Mouse (Mus musculus): ENCODE measurements around the gene Acp7. TPM values are rescaled to one million over a fixed set of nuclear protein-coding genes. Genes with fewer than 3 reads are reported as not detected.
"Not testable (repeated sequence)": the region's sequence is repeated elsewhere in the genome, so short reads cannot be mapped to it uniquely, and the experiment has no call there.

Acp7 gene
- polyA plus RNA-seq (2014; fragmentation: Nextera tagmentation; extraction: Ambion mirVana) = not detected in 2 replicates

GRCm38 (mm10) chr7:28631073-28631472 lies at the start of gene Acp7:
TSS of gene Acp7 (minus strand) at chr7:28631332.
- peaks cover 5% of the 10 kb centered on the region; the same call in 1 of the 2 replicates for H3K4me1 ChIP-seq (ENCODE audit: control insufficient read depth, insufficient read depth, low read length)
- H3K9ac ChIP-seq (ENCODE audit: low read depth, low read length) = no peak within 1 kb of the TSS
- no peaks in the 10 kb centered on the region for H3K36me3 ChIP-seq (ENCODE audit: control insufficient read depth, insufficient read depth, low read length)
- no peak for ATAC-seq (ENCODE audit: low FRiP score, low TSS enrichment)
- no peaks in the 10 kb centered on the region for H3K9me3 ChIP-seq (ENCODE audit: control insufficient read depth, low read length)
- H3K4me3 ChIP-seq (ENCODE audit: low read length) = peak within 1 kb of the TSS; percentile 22
- no peak within 1 kb of the TSS for H3K27ac ChIP-seq (ENCODE audit: low read depth, low read length)
- H3K4me2 ChIP-seq (replicated peaks; ENCODE audit: low read depth, low read length) = peak within 1 kb of the TSS; percentile 39
- peaks cover 36% of the 10 kb centered on the region for H3K27me3 ChIP-seq (ENCODE audit: control insufficient read depth, insufficient read depth, low read length)
- 26% methylated on average over 10 of the region's 10 CpGs for WGBS

GRCm38 (mm10) chr7:28677624-28678023 lies 46.5 kb upstream of the Acp7 start:
- H3K9me3 ChIP-seq (ENCODE audit: control insufficient read depth, low read length) = no peaks in the 10 kb centered on the region
- 91% methylated on average over 8 of the region's 8 CpGs for WGBS
- no peak overlapping the region for H3K27ac ChIP-seq (ENCODE audit: low read depth, low read length)
- no peaks in the 10 kb centered on the region for H3K36me3 ChIP-seq (ENCODE audit: control insufficient read depth, insufficient read depth, low read length)
- no peak overlapping the region for H3K9ac ChIP-seq (ENCODE audit: low read depth, low read length)
- ATAC-seq (ENCODE audit: low FRiP score, low TSS enrichment) = no peak
- H3K27me3 ChIP-seq (ENCODE audit: control insufficient read depth, insufficient read depth, low read length) = no peaks in the 10 kb centered on the region
- no peak overlapping the region for H3K4me2 ChIP-seq (replicated peaks; ENCODE audit: low read depth, low read length)
- H3K4me3 ChIP-seq (ENCODE audit: low read length) = no peak overlapping the region
- H3K4me1 ChIP-seq (ENCODE audit: control insufficient read depth, insufficient read depth, low read length) = no peaks in the 10 kb centered on the region

- Histone ChIP-seq H3K27ac (ENCODE audit: low read depth, low read length) (no peak overlapping the region), H3K27me3 (ENCODE audit: control insufficient read depth, insufficient read depth, low read length) (no peaks in the 10 kb centered on the region), H3K4me2 (replicated peaks; ENCODE audit: low read depth, low read length) (no peak overlapping the region), H3K9ac (ENCODE audit: low read depth, low read length) (no peak overlapping the region), H3K9me3 (ENCODE audit: control insufficient read depth, low read length) (no peaks in the 10 kb centered on the region), H3K4me1 (ENCODE audit: control insufficient read depth, insufficient read depth, low read length) (no peaks in the 10 kb centered on the region), H3K36me3 (ENCODE audit: control insufficient read depth, insufficient read depth, low read length) (no peaks in the 10 kb centered on the region), H3K4me3 (ENCODE audit: low read length) (no peak overlapping the region)
- 84% methylated on average over 13 of the region's 13 CpGs for WGBS
- no peak for ATAC-seq (ENCODE audit: low FRiP score, low TSS enrichment)
Measured at GRCm38 (mm10) chr7:28676811-28677541, 45.8 kb upstream of the Acp7 start.

GRCm38 (mm10) chr7:28675746-28676145 lies 44.6 kb upstream of the Acp7 start:
- no peaks in the 10 kb centered on the region for H3K4me1 ChIP-seq (ENCODE audit: control insufficient read depth, insufficient read depth, low read length)
- no peaks in the 10 kb centered on the region for H3K36me3 ChIP-seq (ENCODE audit: control insufficient read depth, insufficient read depth, low read length)
- no peak overlapping the region for H3K27ac ChIP-seq (ENCODE audit: low read depth, low read length)
- no peak for ATAC-seq (ENCODE audit: low FRiP score, low TSS enrichment)
- no peak overlapping the region for H3K4me3 ChIP-seq (ENCODE audit: low read length)
- no peaks in the 10 kb centered on the region for H3K27me3 ChIP-seq (ENCODE audit: control insufficient read depth, insufficient read depth, low read length)
- H3K9ac ChIP-seq (ENCODE audit: low read depth, low read length) = no peak overlapping the region
- WGBS = 48% methylated on average over 11 of the region's 11 CpGs
- H3K9me3 ChIP-seq (ENCODE audit: control insufficient read depth, low read length) = no peaks in the 10 kb centered on the region
- H3K4me2 ChIP-seq (replicated peaks; ENCODE audit: low read depth, low read length) = no peak overlapping the region

GRCm38 (mm10) chr7:28674994-28675393 lies 43.9 kb upstream of the Acp7 start:
- no peak overlapping the region for H3K4me2 ChIP-seq (replicated peaks; ENCODE audit: low read depth, low read length)
- H3K4me3 ChIP-seq (ENCODE audit: low read length) = no peak overlapping the region
- ATAC-seq (ENCODE audit: low FRiP score, low TSS enrichment) = no peak
- no peak overlapping the region for H3K27ac ChIP-seq (ENCODE audit: low read depth, low read length)
- no peak overlapping the region for H3K9ac ChIP-seq (ENCODE audit: low read depth, low read length)
- no peaks in the 10 kb centered on the region for H3K36me3 ChIP-seq (ENCODE audit: control insufficient read depth, insufficient read depth, low read length)
- 78% methylated on average over 9 of the region's 9 CpGs for WGBS
- H3K9me3 ChIP-seq (ENCODE audit: control insufficient read depth, low read length) = no peaks in the 10 kb centered on the region
- no peaks in the 10 kb centered on the region for H3K27me3 ChIP-seq (ENCODE audit: control insufficient read depth, insufficient read depth, low read length)
- no peaks in the 10 kb centered on the region for H3K4me1 ChIP-seq (ENCODE audit: control insufficient read depth, insufficient read depth, low read length)

GRCm38 (mm10) chr7:28672786-28673185 lies 41.7 kb upstream of the Acp7 start:
- not testable (repeated sequence) for H3K9me3 ChIP-seq (ENCODE audit: control insufficient read depth, low read length); H3K36me3 ChIP-seq (ENCODE audit: control insufficient read depth, insufficient read depth, low read length); H3K4me3 ChIP-seq (ENCODE audit: low read length); H3K27ac ChIP-seq (ENCODE audit: low read depth, low read length); H3K27me3 ChIP-seq (ENCODE audit: control insufficient read depth, insufficient read depth, low read length); ATAC-seq (ENCODE audit: low FRiP score, low TSS enrichment); H3K4me1 ChIP-seq (ENCODE audit: control insufficient read depth, insufficient read depth, low read length); H3K4me2 ChIP-seq (replicated peaks; ENCODE audit: low read depth, low read length); H3K9ac ChIP-seq (ENCODE audit: low read depth, low read length)
- 60% methylated on average over 5 of the region's 5 CpGs for WGBS

GRCm38 (mm10) chr7:28672276-28672675 lies 41.1 kb upstream of the Acp7 start:
- H3K4me1 ChIP-seq (ENCODE audit: control insufficient read depth, insufficient read depth, low read length) = no peaks in the 10 kb centered on the region
- H3K27me3 ChIP-seq (ENCODE audit: control insufficient read depth, insufficient read depth, low read length) = no peaks in the 10 kb centered on the region
- ATAC-seq (ENCODE audit: low FRiP score, low TSS enrichment) = no peak
- H3K9me3 ChIP-seq (ENCODE audit: control insufficient read depth, low read length) = no peaks in the 10 kb centered on the region
- H3K9ac ChIP-seq (ENCODE audit: low read depth, low read length) = no peak overlapping the region
- no peak overlapping the region for H3K4me2 ChIP-seq (replicated peaks; ENCODE audit: low read depth, low read length)
- H3K36me3 ChIP-seq (ENCODE audit: control insufficient read depth, insufficient read depth, low read length) = no peaks in the 10 kb centered on the region
- no peak overlapping the region for H3K27ac ChIP-seq (ENCODE audit: low read depth, low read length)
- 91% methylated on average over 5 of the region's 5 CpGs for WGBS
- H3K4me3 ChIP-seq (ENCODE audit: low read length) = no peak overlapping the region

- no peaks in the 10 kb centered on the region for H3K9me3 ChIP-seq (ENCODE audit: control insufficient read depth, low read length)
- H3K4me3 ChIP-seq (ENCODE audit: low read length) = no peak overlapping the region
- no peak overlapping the region for H3K27ac ChIP-seq (ENCODE audit: low read depth, low read length)
- H3K4me1 ChIP-seq (ENCODE audit: control insufficient read depth, insufficient read depth, low read length) = no peaks in the 10 kb centered on the region
- WGBS = 56% methylated on average over 4 of the region's 4 CpGs
- H3K36me3 ChIP-seq (ENCODE audit: control insufficient read depth, insufficient read depth, low read length) = no peaks in the 10 kb centered on the region
- no peak for ATAC-seq (ENCODE audit: low FRiP score, low TSS enrichment)
- no peak overlapping the region for H3K4me2 ChIP-seq (replicated peaks; ENCODE audit: low read depth, low read length)
- no peak overlapping the region for H3K9ac ChIP-seq (ENCODE audit: low read depth, low read length)
- no peaks in the 10 kb centered on the region for H3K27me3 ChIP-seq (ENCODE audit: control insufficient read depth, insufficient read depth, low read length)
Measured at GRCm38 (mm10) chr7:28671172-28671571, 40.0 kb upstream of the Acp7 start.

- peak; percentile 65; the same call in 1 of the 2 replicates for ATAC-seq (ENCODE audit: low FRiP score, low TSS enrichment)
- Histone ChIP-seq H3K27me3 (ENCODE audit: control insufficient read depth, insufficient read depth, low read length) (peaks cover 3% of the 10 kb centered on the region; the same call in 1 of the 2 replicates), H3K4me2 (replicated peaks; ENCODE audit: low read depth, low read length) (peak overlapping the region; percentile 23), H3K9ac (ENCODE audit: low read depth, low read length) (no peak overlapping the region), H3K27ac (ENCODE audit: low read depth, low read length) (no peak overlapping the region), H3K4me1 (ENCODE audit: control insufficient read depth, insufficient read depth, low read length) (peaks cover 7% of the 10 kb centered on the region; the same call in 1 of the 2 replicates), H3K9me3 (ENCODE audit: control insufficient read depth, low read length) (no peaks in the 10 kb centered on the region), H3K4me3 (ENCODE audit: low read length) (peak overlapping the region; percentile 4), H3K36me3 (ENCODE audit: control insufficient read depth, insufficient read depth, low read length) (no peaks in the 10 kb centered on the region)
- 11% methylated on average over 15 of the region's 15 CpGs for WGBS
Measured at GRCm38 (mm10) chr7:28665620-28666579, 34.8 kb upstream of the Acp7 start.
